Mouse (Mus musculus) lung, adult 2 months (tissue): ENCODE measurements around the gene Myo16.

Source experiments
- CTCF ChIP-seq: fragments of 200-500 bp; IDR thresholded peaks from 2 replicates; pipeline ENCODE4 v1.5.1; 2011; ENCODE audit warnings: mild to moderate bottlenecking, low read length, control low read depth; ENCODE audit not compliant: insufficient read depth
- POLR2A ChIP-seq: fragments of 200-500 bp; IDR thresholded peaks from 2 replicates; pipeline ENCODE4 v1.6.1; 2011; ENCODE audit warnings: low read depth, mild to moderate bottlenecking, control low read depth, low read length, borderline replicate concordance; ENCODE audit errors: extremely low read depth

DNA sequence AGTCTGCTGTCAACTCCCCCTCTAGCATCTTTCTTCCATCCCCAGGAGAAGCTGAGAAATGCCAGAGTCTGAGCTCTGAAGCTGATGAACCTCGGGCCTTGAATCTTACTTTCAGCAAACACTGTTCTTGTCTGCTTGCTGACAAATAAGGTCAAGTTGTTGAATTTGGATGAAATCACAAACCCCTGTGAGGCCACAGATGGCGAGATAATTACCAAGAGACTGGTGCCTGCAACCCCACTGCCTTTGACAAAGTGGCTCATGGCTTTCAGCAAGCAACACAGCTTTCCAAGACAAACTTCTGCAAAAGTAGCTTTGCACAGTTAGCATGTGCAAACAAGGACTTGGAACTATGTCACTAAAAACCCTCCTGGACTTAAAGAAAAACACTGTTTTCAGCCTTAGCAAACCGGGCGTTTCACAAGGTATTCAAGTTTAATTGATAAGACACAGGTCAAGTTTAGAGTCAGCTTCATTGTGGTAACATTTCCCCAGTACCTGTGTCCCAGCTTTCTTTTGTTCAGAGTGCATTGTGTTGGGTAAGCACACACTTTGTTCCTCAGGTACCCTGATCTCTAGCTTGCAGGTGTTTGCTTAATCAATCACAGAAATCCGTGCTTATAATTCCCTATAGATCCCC is 20.6 kb downstream of the Myo16 start:
- no peak for TF ChIP-seq POLR2A
- TF ChIP-seq CTCF: no peak
